Mouse (Mus musculus): ENCODE data around the gene Msrb3. TPM values are rescaled to one million over a fixed set of nuclear protein-coding genes. Genes with fewer than 3 reads are reported as not detected.

Gene Msrb3
- polyA plus RNA-seq, 1 experiment = 9.4 TPM

DNA sequence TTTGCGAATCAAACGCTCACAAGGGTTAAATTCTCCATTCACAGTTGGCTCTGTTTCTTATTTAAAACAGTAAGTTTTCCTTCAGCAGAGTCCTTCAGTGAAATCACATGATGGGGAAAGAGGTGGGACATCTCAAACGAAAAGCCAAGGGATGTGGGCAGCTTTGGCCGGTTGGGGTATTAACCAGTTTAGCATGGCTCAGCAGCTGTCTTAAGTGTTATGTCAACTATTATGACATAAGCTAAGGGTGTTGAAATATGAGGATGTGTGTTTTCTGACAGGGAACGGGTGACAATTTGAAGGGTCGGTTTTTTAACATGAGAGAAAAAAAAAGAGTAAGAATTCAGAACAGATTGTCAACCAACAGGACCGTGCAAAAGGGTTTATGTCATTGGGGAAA is 50.2 kb downstream of the Msrb3 start:
- Histone ChIP-seq H3K27me3 (replicated peaks; ENCODE audit: control insufficient read depth, insufficient read depth, low read length) (no peaks in the 10 kb centered on the region), H3K36me3 (ENCODE audit: control insufficient read depth, insufficient read depth, low read length) (no peaks in the 10 kb centered on the region), H3K27ac (ENCODE audit: insufficient read depth, low read depth, low read length) (no peak overlapping the region), H3K4me3 (ENCODE audit: insufficient read depth, low read depth, low read length) (no peak overlapping the region), H3K4me1 (ENCODE audit: control insufficient read depth, insufficient read depth, low read length) (0 out of 2 replicates have a peak, but pooled peaks cover 6% of the 10 kb centered on the region)
- DNase-seq = no peak
- 73% methylated on average over 7 of the region's 7 CpGs for WGBS
- TF ChIP-seq CTCF (conservative IDR thresholded peaks at IDR 0.05; ENCODE audit: insufficient read depth, insufficient read length, low read depth, low read length) = no peak
- TF ChIP-seq POLR2A (IDR thresholded peaks at IDR 0.05; ENCODE audit: low read depth, low read length) = no peak

DNA sequence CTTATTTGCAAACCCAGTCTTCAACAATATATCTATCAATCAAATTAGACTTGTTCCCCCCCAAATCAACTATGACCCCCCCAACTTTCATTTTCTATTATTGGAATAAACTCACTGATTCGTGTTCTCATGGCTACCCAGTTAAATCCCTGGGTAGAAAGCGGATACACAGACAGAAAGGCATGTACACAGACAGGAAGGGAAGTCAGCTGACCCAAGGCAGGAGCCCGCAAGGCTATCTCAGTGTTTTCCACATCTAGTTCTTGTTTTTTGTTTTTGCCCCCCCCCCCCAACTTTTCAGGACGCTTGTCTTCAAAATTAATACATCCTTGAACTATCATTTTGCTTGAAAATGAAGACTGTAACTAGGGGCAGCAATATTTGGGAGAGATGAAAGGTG is 51.1 kb downstream of the Msrb3 start:
- TF ChIP-seq POLR2A (IDR thresholded peaks at IDR 0.05; ENCODE audit: low read depth, low read length) = no peak
- TF ChIP-seq CTCF (conservative IDR thresholded peaks at IDR 0.05; ENCODE audit: insufficient read depth, insufficient read length, low read depth, low read length) = no peak
- WGBS = 84% methylated on average over 4 of the region's 4 CpGs

DNA sequence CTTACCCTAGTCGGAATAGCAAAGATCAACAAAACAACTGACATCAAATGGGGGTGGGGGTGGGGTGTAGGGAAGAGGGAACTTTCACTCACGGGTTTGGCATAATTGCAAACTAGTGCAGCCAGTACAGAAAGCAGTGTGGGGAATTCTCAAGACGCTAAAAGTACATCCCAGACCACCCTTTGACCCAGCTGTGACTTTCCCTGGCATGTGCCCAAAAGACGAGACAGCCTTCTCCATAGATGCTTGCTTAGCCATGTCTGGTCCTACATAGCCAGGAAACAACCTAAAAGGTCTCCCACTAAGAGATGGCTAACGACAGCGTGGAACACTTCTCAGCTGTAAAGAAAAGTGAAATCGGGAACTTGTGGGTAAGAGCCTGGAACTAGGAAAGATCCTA is 58.9 kb downstream of the Msrb3 start:
- no peak for TF ChIP-seq CTCF (conservative IDR thresholded peaks at IDR 0.05; ENCODE audit: insufficient read depth, insufficient read length, low read depth, low read length)
- no peak for TF ChIP-seq POLR2A (IDR thresholded peaks at IDR 0.05; ENCODE audit: low read depth, low read length)
- H3K36me3 ChIP-seq (ENCODE audit: control insufficient read depth, insufficient read depth, low read length) = no peaks in the 10 kb centered on the region
- no peaks in the 10 kb centered on the region for H3K27me3 ChIP-seq (replicated peaks; ENCODE audit: control insufficient read depth, insufficient read depth, low read length)
- no peaks in the 10 kb centered on the region for H3K4me1 ChIP-seq (ENCODE audit: control insufficient read depth, insufficient read depth, low read length)
- DNase-seq = peak; percentile 14
- H3K27ac ChIP-seq (ENCODE audit: insufficient read depth, low read depth, low read length) = no peak overlapping the region
- 64% methylated on average over 7 of the region's 7 CpGs for WGBS
- H3K4me3 ChIP-seq (ENCODE audit: insufficient read depth, low read depth, low read length) = no peak overlapping the region

More for the DNA sequence above, 51.1 kb downstream of the Msrb3 start:
- Histone ChIP-seq H3K27me3 (replicated peaks; ENCODE audit: control insufficient read depth, insufficient read depth, low read length) (no peaks in the 10 kb centered on the region), H3K4me3 (ENCODE audit: insufficient read depth, low read depth, low read length) (no peak overlapping the region), H3K27ac (ENCODE audit: insufficient read depth, low read depth, low read length) (no peak overlapping the region), H3K4me1 (ENCODE audit: control insufficient read depth, insufficient read depth, low read length) (0 out of 2 replicates have a peak, but pooled peaks cover 6% of the 10 kb centered on the region), H3K36me3 (ENCODE audit: control insufficient read depth, insufficient read depth, low read length) (no peaks in the 10 kb centered on the region)
- no peak for DNase-seq

DNA sequence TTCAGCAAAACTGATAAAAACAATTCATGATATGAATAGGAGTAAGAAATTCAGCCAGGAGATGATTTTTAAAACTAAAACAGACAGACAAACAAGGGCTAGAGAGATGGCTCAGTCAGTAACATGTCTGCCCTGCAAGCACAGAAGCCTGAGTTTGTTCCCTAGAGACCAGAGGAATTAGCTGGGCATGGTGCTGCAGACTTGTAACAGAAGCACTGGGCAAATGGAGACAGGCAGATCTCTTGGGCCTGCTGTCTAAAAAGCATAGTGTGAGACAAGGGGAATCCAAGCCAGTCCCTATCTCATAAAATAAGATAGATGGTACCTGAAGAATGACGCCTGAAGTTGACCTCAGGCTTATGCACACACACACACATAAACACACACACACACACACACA is 64.4 kb downstream of the Msrb3 start:
- 95% methylated on average over 1 of the region's 1 CpGs for WGBS
- H3K27me3 ChIP-seq (replicated peaks; ENCODE audit: control insufficient read depth, insufficient read depth, low read length) = no peaks in the 10 kb centered on the region
- no peaks in the 10 kb centered on the region for H3K4me1 ChIP-seq (ENCODE audit: control insufficient read depth, insufficient read depth, low read length)
- TF ChIP-seq CTCF (conservative IDR thresholded peaks at IDR 0.05; ENCODE audit: insufficient read depth, insufficient read length, low read depth, low read length) (no peak), POLR2A (IDR thresholded peaks at IDR 0.05; ENCODE audit: low read depth, low read length) (no peak)
- DNase-seq = no peak
- H3K4me3 ChIP-seq (ENCODE audit: insufficient read depth, low read depth, low read length) = no peak overlapping the region
- H3K36me3 ChIP-seq (ENCODE audit: control insufficient read depth, insufficient read depth, low read length) = no peaks in the 10 kb centered on the region
- H3K27ac ChIP-seq (ENCODE audit: insufficient read depth, low read depth, low read length) = no peak overlapping the region

DNA sequence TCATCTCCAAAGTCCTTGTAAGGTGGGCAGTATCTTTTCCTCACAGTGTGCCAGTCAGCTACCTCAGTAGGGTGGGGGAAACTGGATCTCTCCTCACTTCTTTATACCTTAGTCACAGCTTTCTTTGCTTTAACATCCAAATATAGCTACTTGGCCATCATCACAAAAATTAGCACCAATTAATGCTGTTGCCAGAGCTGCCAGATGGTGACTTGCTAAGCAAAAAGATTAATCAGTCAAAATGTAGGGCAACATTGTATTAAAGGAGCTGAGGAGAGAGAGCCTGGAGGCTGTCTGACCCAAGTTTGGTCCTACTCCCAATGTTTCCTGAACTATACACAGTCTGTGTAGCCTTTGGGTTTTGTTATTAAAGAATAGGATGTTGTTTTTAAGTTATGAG is 65.1 kb downstream of the Msrb3 start:
- DNase-seq = no peak
- Histone ChIP-seq H3K4me1 (ENCODE audit: control insufficient read depth, insufficient read depth, low read length) (no peaks in the 10 kb centered on the region), H3K27ac (ENCODE audit: insufficient read depth, low read depth, low read length) (no peak overlapping the region), H3K36me3 (ENCODE audit: control insufficient read depth, insufficient read depth, low read length) (no peaks in the 10 kb centered on the region), H3K27me3 (replicated peaks; ENCODE audit: control insufficient read depth, insufficient read depth, low read length) (no peaks in the 10 kb centered on the region), H3K4me3 (ENCODE audit: insufficient read depth, low read depth, low read length) (no peak overlapping the region)
- no peak for TF ChIP-seq CTCF (conservative IDR thresholded peaks at IDR 0.05; ENCODE audit: insufficient read depth, insufficient read length, low read depth, low read length)
- TF ChIP-seq POLR2A (IDR thresholded peaks at IDR 0.05; ENCODE audit: low read depth, low read length) = no peak

DNA sequence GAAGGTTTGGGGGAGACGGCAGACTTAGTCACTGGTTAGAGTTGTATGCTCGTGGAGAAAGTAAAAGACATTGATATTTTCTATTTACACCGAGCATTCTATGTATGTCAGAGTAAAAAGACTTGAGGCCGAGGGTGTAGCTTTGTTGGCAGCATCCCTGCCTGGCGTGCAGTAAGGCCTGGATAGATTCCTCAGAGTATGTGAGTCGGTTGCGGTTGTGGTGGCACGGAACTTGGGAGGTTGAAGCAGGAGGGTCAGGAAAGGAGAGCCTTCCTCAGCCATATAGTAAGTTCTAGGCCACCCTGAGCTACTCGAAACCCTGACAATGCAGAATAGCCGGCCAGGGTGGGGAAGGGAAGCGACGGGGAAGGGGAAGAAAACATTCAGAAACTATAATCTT is 71.1 kb downstream of the Msrb3 start:
- Histone ChIP-seq H3K4me3 (ENCODE audit: insufficient read depth, low read depth, low read length) (no peak overlapping the region), H3K4me1 (ENCODE audit: control insufficient read depth, insufficient read depth, low read length) (no peaks in the 10 kb centered on the region), H3K27ac (ENCODE audit: insufficient read depth, low read depth, low read length) (no peak overlapping the region), H3K36me3 (ENCODE audit: control insufficient read depth, insufficient read depth, low read length) (no peaks in the 10 kb centered on the region), H3K27me3 (replicated peaks; ENCODE audit: control insufficient read depth, insufficient read depth, low read length) (no peaks in the 10 kb centered on the region)
- WGBS = 94% methylated on average over 12 of the region's 12 CpGs
- no peak for DNase-seq
- TF ChIP-seq CTCF (conservative IDR thresholded peaks at IDR 0.05; ENCODE audit: insufficient read depth, insufficient read length, low read depth, low read length) (no peak), POLR2A (IDR thresholded peaks at IDR 0.05; ENCODE audit: low read depth, low read length) (no peak)

DNA sequence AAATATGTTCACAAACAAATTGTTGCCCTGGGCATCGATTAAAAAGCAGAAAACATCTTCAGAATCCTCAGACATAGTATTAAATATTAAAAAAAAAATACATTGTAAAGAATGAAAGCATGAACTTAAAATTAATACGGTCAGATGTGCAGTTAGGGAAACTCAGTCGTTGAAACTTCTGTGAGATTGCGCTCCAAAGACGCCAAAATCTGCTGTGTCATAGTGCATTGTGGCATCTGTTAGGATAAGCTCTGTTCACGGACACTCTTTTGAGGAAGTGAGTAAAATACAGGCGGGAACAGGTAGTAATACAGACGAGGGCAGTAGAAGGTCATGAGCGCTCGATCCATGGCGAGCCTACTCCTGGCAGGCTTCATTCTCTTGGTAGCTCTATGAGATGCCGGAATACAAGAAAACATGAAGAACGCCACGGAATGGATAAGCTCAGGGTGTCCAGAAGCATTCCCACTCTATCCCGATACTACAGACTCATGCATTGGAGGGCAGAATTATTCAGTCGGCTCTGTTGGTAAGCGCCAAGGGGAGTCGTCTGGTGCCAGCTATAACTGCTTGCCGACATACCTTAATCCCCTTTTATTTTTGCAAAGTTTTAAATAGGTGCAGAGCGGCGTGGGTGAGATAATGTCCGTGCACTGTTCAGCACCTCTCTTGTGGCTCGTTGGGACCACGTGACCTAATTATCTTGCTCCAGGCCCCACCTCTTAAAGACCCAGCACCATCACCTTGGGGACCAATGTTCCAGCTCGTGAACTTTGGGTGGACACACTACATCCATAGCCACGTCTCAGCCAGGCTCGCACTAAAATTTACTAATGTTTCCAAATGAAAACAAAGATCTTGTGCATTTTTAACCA is 71.9 kb downstream of the Msrb3 start:
- no peak for DNase-seq
- H3K36me3 ChIP-seq (ENCODE audit: control insufficient read depth, insufficient read depth, low read length) = no peaks in the 10 kb centered on the region
- H3K27me3 ChIP-seq (replicated peaks; ENCODE audit: control insufficient read depth, insufficient read depth, low read length) = no peaks in the 10 kb centered on the region
- TF ChIP-seq CTCF (conservative IDR thresholded peaks at IDR 0.05; ENCODE audit: insufficient read depth, insufficient read length, low read depth, low read length) = no peak
- no peak for TF ChIP-seq POLR2A (IDR thresholded peaks at IDR 0.05; ENCODE audit: low read depth, low read length)
- H3K4me1 ChIP-seq (ENCODE audit: control insufficient read depth, insufficient read depth, low read length) = no peaks in the 10 kb centered on the region
- no peak overlapping the region for H3K4me3 ChIP-seq (ENCODE audit: insufficient read depth, low read depth, low read length)
- H3K27ac ChIP-seq (ENCODE audit: insufficient read depth, low read depth, low read length) = no peak overlapping the region
- 85% methylated on average over 27 of the region's 27 CpGs for WGBS

Data from kidney, adult 2 months (tissue).